Mouse (Mus musculus) c-Kit-positive CD71-positive TER-119-positive erythroid progenitor cells, embryonic 14.5 days (primary cell): ENCODE data around the gene Stard5.

ENCODE experiments used
- DNase-seq: peaks from one replicate; pipeline ENCODE4 v3.0.0-alpha.2; 2013; ENCODE audit warnings: low spot score

Stard5 gene

DNA sequence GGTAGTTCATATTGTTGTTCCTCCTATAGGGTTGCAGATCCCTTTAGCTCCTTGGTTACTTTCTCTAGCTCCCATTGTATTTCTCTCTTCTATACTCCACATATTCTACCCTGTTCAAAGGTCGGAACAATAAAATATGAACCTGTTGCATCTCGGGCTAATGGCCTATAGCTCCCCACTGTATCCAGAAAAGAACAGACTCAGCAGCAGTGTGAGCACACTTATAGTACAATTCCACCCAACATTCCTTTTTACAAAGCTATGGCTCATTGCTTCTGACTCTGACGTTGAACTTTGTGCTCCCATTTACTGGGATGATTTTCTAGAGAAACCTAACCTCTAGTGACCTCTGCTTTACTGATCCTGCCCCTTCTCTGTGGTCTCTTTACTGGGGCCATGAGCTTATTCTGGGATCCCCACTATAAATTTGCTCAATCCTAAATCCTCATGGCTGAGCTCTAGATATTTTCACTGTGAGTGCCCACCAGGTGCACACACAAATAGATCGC lies 34.4 kb downstream of the Stard5 start:
- no peak for DNase-seq

DNA sequence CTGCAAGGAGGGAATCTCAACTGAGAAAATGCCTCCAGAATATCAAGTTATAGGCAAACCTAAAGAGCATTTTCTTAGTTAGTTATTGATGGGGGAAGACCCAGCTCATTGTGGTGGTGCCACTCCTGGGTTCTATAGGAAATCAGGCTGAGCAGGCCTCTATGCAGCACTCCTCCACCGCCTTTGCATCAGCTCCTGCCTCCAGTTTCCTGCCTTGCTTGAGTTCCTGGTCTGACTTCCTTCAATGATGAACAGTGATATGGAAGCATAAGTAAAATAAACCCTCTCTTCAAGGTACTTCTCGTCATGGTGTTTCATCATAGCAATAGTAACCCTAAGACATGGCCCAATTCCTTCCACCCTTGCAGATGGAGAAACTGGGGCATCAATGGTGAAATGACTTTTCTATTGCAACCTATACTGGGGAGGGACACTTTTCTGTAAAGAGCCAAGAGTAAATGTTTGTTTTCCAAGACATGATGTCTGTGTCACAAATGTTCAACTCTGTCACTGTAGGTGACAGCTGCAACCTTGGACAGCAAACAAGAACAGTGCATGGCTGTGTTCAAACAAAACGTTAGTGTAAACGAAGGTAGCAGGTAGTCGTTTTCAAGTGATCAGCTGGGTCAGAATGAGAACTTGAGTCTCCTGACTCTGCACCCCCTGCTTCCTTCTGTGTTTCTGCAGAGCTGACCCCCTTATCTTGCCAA lies 36.3 kb downstream of the Stard5 start:
- DNase-seq = no peak

DNA sequence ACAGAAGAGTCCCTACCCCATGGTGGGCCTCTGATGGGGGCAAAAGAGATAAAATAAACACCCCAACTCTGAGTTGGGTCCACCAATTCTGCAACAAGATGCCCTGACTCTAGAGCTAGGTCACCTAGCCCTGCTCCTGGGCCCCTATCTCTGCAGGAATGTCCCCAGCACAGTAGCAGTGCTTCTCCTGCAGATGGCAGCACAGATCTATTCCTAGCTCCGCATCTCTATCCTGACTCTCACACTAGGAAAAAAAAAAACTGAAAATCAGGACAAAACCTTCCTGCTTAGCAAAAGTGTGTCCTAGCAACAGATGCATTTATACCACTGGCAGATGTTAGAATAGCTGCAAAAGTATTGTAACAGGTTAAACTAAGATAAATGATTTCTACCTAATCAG lies 37.0 kb downstream of the Stard5 start:
- no peak for DNase-seq

DNA sequence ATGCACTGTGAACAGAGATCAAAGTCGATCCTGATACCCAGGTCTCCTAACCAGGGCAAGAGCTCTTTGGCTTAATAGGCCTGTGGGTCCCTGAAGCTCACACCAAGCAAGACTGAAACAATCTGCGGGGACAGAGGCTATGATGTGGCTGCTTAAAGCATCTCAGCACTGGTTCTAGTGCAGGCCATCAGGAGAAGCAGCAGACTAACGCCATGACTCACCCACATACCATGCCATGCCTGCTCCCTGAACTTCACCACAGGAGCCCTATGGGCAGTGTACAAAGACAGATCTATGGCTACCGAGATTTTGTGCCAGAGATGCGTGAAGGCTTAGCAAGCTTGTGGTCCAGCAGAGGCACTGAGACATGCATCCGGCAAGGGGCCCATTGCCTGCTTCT lies 39.8 kb downstream of the Stard5 start:
- DNase-seq = no peak

DNA sequence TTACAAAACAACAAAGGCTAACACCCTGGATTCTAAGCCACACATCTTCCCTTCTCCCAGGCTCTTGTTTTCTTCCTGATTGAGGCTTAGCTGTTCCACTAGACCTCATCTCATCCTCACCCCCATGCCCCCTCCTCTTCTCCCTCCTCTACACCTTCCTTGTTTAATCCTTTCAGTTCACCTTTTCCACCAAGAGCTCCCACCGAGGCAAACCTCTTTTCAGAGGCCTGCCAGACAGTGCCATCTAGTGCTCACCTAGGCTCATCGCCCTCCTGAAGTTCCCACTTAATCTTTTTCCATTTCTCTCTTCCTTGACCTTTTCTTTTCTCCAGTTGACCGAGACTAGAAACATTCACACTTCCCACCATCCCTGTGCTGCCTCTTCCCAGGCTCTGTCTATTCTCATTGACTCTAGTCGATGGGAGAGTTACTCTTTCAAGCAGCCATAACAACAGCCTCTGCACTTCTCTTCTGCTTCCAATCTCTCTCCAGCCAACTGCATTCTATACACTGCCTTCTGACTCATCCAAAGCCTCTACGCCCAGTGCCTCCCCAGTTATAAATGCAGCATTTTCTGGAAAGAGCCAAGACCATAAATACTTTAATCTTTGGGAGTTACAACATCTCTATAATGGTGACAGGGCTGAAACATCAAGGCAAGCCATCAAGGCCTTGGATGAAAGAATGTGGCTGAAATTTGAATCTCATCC lies 43.9 kb downstream of the Stard5 start:
- DNase-seq = no peak

DNA sequence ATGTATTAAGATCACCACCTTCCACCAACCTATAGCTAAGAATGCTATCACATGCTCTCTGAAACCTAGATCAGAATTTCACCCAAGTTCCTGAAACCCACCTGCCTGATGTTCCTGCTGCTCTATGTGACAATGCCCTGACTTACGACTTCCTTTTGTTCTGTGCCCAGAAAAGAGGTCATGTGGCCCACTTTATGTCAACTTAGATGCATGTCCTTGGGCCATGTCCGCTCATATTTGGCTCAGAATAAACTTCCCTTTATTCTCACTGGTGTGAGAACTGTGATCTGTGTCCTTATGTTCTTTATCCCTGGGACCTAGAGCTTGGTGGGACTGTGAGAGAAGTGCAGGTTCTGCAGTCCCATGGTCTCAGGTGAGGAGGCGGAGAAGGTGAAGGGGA lies 45.5 kb downstream of the Stard5 start:
- DNase-seq = no peak

DNA sequence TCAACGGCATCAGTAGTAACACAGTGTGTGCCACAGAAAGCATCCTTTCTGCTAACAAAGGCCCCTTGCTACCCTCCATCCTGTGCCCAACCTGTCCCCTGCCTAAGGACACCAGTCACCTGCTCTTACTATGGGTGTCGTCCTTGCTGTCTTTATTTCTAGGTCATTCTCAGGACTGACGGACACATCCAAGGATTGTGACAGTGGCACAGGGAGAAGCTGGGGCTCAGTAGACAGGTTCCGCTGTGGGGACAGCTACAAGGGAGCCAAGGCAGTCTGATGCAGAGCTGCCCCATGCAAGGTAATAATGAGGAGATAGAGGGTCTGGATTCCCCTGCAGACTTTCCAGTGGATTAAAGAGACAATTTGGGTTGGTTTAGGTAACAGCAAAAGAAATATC lies 46.7 kb downstream of the Stard5 start:
- DNase-seq = no peak

DNA sequence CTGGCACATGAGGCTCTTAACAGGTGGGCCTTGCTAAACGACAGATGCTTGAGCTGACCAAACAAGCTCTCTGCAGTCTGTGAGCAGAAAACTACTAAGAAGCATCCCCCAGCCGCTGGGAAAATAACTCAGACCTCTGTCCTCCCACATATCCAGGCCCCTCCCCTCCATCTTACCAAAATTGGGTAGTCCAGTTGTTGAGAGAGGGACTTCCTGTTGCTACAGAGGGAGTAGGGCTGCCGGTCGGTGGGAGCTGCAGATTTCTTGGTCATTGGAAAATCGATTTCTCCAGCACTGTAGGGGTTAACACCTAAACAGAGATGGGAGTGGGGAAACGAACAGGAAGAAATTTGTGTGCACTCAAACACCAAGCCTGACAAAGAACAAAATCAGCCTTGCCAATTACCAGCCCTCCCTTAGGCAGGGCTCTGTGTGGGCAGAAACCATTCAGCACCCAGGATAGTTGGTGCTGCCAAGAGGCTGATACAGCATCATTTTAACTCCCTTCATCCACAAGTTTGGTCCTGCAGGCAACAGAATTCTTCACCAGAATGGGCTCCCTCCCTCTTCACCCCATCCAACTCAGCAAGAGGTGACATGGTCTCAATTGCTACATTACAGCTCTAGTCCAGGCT lies 51.0 kb downstream of the Stard5 start:
- DNase-seq = no peak

DNA sequence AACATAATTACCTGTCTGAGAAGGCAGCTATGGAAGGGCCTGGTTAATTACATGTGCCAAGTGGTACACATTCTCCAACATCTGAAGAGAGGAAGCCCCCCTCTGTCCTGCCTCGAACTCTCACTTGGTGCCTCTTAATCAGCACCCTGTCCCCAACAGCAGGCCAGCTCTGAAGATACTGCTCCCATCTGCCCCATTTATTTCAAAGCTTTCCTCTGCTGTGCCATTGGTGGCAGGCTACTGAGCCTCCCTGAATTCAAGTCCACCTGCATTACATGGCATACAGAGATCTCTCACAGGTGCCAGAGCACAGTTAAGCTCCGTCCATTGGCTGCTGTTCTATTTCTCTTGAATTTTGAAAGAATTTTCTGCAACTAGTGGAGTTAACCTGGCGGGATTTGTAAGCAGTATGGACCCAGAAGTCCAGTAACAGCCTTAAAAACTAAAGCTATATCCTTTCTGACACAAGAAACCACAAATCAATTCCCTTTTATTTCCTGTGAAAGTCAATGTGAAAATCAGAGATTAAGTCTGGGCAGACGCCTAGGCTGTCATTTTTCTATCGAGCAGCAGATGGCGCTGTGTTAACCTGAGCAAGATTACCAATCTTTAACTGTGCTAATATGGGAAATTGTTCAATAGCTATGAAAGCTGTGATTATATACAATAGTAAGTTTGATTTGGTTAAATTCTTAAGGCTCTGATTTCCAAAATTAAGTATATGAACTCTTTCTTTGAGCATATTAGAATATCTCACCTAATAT lies 63.9 kb downstream of the Stard5 start:
- peak; percentile 8 for DNase-seq

DNA sequence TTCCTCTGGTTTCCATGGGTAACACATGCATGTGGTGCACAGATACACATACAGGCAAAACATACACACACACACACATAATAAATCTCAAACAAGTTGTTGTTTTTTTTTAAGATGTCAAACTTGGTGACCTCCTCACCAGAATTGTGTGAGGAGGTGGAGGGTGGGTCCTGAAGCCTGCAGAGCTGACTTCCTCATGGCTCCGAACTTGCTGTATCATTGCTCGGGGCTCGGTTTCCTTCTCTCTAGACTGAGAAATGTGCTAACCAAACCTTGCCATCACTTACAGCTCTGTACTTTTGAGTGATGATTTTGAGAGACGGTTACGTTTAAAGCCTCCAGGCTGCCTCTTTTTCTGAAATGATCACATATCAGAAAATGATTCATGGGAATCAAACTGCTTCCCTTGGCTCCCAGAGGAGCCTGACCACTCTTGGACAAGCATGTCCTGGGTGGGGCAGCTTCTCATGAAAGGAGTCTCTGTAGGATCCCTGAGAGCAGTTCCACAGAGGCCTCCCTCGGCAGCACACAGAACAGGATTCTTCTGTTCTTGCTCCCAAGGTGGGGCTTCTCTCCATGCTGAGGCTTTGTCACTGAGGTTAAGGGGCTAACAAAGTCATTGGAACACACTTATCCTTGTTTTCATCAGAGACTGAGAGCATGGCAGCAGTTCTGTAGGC lies 67.4 kb downstream of the Stard5 start:
- no peak for DNase-seq
